14 mouse cellular contexts compared by ENCODE assay signal in the genomic region with DNA sequence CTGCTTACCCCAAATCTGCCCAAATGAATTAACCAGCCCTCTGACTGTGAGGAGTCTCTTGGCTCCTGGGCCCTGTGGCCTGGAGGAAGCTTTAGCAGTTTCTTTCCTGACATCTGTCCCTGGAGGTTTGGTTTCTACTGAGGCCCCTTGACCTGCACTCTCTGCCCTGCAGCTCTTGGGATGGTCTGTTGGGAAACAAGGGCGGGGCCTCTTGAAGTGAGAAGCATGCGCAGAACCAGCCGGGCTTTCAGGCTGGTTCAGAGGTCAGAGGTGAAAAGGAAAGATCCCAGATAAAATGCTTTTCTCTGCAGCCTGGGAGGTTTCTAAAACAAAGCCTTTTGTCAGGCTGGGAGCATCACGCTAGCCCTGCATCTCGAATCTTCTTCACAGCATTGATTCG.
DNase-seq lines count a peak whose midpoint lies in the region; ATAC-seq lines count a peak whose summit lies in the region.
"Had no signal": no experiment of that assay in that cellular context is flagged by ENCODE, and none has a peak within 500 bp of the region (broad histone marks: within the 10 kb centered on the region; RNA-seq: fewer than 3 reads in every experiment).

No protein-coding gene starts in this region.

- no peak overlapping the region for H3K4me2 ChIP-seq in midbrain, embryonic 11.5 days
- H3K4me2 ChIP-seq in midbrain, embryonic 14.5 days (ENCODE audit: low read length) = no peak overlapping the region
- H3K4me2 ChIP-seq in forebrain, embryonic 12.5 days = no peak overlapping the region
- H3K4me2 ChIP-seq: neural tube, embryonic 13.5 days had no signal

- ATAC-seq in midbrain, embryonic 11.5 days (ENCODE audit: low FRiP score) = 0 out of 2 replicates have a peak, but pooled peaks have one; percentile 27
- ATAC-seq in midbrain, embryonic 14.5 days (ENCODE audit: low FRiP score, low TSS enrichment) = no peak
- no peak for ATAC-seq in forebrain, embryonic 12.5 days (ENCODE audit: low FRiP score)
- no peak for ATAC-seq in erythroblast, adult 5-6 weeks (replicated peaks; ENCODE audit: low FRiP score, poor library complexity, severe bottlenecking)
- ATAC-seq: CD4-positive, CD25-positive, alpha-beta regulatory T cell, adult 4 months had no signal

- H3K4me3 ChIP-seq in midbrain, embryonic 11.5 days (ENCODE audit: low read depth, low read length) = no peak overlapping the region
- no peak overlapping the region for H3K4me3 ChIP-seq in midbrain, embryonic 14.5 days (replicated peaks; ENCODE audit: low read depth, low read length)
- H3K4me3 ChIP-seq in limb, embryonic 10.5 days = peak overlapping the region; percentile 34
- no peak overlapping the region for H3K4me3 ChIP-seq in forebrain, embryonic 12.5 days (replicated peaks)
- H3K4me3 ChIP-seq: heart, adult 2 months; neural tube, embryonic 13.5 days had no signal

- intact Hi-C loops in gastrocnemius, postnatal 36 days (cut with DNase I) = no loop called here

- H3K27me3 ChIP-seq in midbrain, embryonic 11.5 days (ENCODE audit: control insufficient read depth, insufficient read depth, low read length) = no peaks in the 10 kb centered on the region
- H3K27me3 ChIP-seq in midbrain, embryonic 14.5 days (ENCODE audit: control insufficient read depth, insufficient read depth, low read length) = no peaks in the 10 kb centered on the region; the same call in 1 of the 2 replicates
- peaks cover 35% of the 10 kb centered on the region for H3K27me3 ChIP-seq in limb, embryonic 10.5 days (ENCODE audit: low read depth, poor library complexity, severe bottlenecking)
- peaks cover 14% of the 10 kb centered on the region for H3K27me3 ChIP-seq in forebrain, embryonic 12.5 days

- DNase-seq in gastrocnemius, postnatal 25 days = peak; percentile 17
- no peak for DNase-seq in gastrocnemius, postnatal 36 days
- DNase-seq in midbrain, embryonic 11.5 days (ENCODE audit: low spot score, missing footprints) = peak; percentile 90
- DNase-seq in midbrain, embryonic 14.5 days = no peak
- DNase-seq in limb, embryonic 10.5 days (ENCODE audit: low spot score) = peak; percentile 49
- DNase-seq in skeletal muscle tissue, adult 2 months (ENCODE audit: low read depth, low spot score) = peak; percentile 25
- DNase-seq: cerebellum, adult 9-10 months; right cerebral cortex, postnatal 4 days had no signal

- no peak overlapping the region for H3K27ac ChIP-seq in midbrain, embryonic 11.5 days (ENCODE audit: low read depth, low read length)
- no peak overlapping the region for H3K27ac ChIP-seq in midbrain, embryonic 14.5 days (replicated peaks; ENCODE audit: low read depth, low read length)
- H3K27ac ChIP-seq in limb, embryonic 10.5 days = peak overlapping the region; percentile 53; the same call in 1 of the 2 replicates
- no peak overlapping the region for H3K27ac ChIP-seq in forebrain, embryonic 12.5 days
- H3K27ac ChIP-seq: heart, adult 2 months; macrophage; neural tube, embryonic 13.5 days had no signal

- H3K9ac ChIP-seq in midbrain, embryonic 11.5 days (ENCODE audit: low read length) = 0 out of 2 replicates have a peak overlapping the region, but pooled peaks have one; percentile 20
- no peak overlapping the region for H3K9ac ChIP-seq in midbrain, embryonic 14.5 days (replicated peaks; ENCODE audit: low read length)
- no peak overlapping the region for H3K9ac ChIP-seq in forebrain, embryonic 12.5 days
- H3K9ac ChIP-seq: neural tube, embryonic 13.5 days had no signal

- H3K9me3 ChIP-seq in midbrain, embryonic 11.5 days (ENCODE audit: control insufficient read depth, low read length) = no peaks in the 10 kb centered on the region
- H3K9me3 ChIP-seq in midbrain, embryonic 14.5 days (ENCODE audit: control insufficient read depth, low read length) = no peaks in the 10 kb centered on the region
- no peaks in the 10 kb centered on the region for H3K9me3 ChIP-seq in limb, embryonic 10.5 days (replicated peaks)
- no peaks in the 10 kb centered on the region for H3K9me3 ChIP-seq in forebrain, embryonic 12.5 days
- H3K9me3 ChIP-seq: neural tube, embryonic 13.5 days had no signal

- 2% methylated on average over 6 of the region's 6 CpGs for WGBS in midbrain, embryonic 11.5 days
- WGBS in midbrain, embryonic 14.5 days = 11% methylated on average over 6 of the region's 6 CpGs
- WGBS in limb, embryonic 10.5 days = 18% methylated on average over 6 of the region's 6 CpGs
- WGBS in forebrain, embryonic 12.5 days = 15% methylated on average over 6 of the region's 6 CpGs

- H3K4me1 ChIP-seq in midbrain, embryonic 11.5 days (ENCODE audit: control insufficient read depth, insufficient read depth, low read length) = peaks cover 16% of the 10 kb centered on the region
- H3K4me1 ChIP-seq in midbrain, embryonic 14.5 days (ENCODE audit: control insufficient read depth, insufficient read depth, low read length) = peaks cover 6% of the 10 kb centered on the region
- peaks cover 16% of the 10 kb centered on the region for H3K4me1 ChIP-seq in limb, embryonic 10.5 days
- H3K4me1 ChIP-seq in forebrain, embryonic 12.5 days = peaks cover 19% of the 10 kb centered on the region

- H3K36me3 ChIP-seq in midbrain, embryonic 11.5 days (ENCODE audit: control insufficient read depth, insufficient read depth, low read length) = no peaks in the 10 kb centered on the region
- no peaks in the 10 kb centered on the region for H3K36me3 ChIP-seq in midbrain, embryonic 14.5 days (ENCODE audit: control insufficient read depth, insufficient read depth, low read length)
- H3K36me3 ChIP-seq in limb, embryonic 10.5 days = no peaks in the 10 kb centered on the region
- H3K36me3 ChIP-seq in forebrain, embryonic 12.5 days (replicated peaks) = no peaks in the 10 kb centered on the region
- H3K36me3 ChIP-seq: neural tube, embryonic 13.5 days had no signal

Comparison
In these comparisons a context has a peak if more than half of its experiments do, and no peak if none do; other contexts are left out.
1. DNase-seq: peak in gastrocnemius, postnatal 25 days (single experiment), midbrain, embryonic 11.5 days (single experiment), limb, embryonic 10.5 days (single experiment) and skeletal muscle tissue, adult 2 months (single experiment); none in gastrocnemius, postnatal 36 days (0 of 2) and midbrain, embryonic 14.5 days (single experiment).